Mouse (Mus musculus): Measurements from ENCODE around the gene Tcp10a.
"Not testable (repeated sequence)": the region's sequence is repeated elsewhere in the genome, so short reads cannot be mapped to it uniquely, and the experiment has no call there.

Gene Tcp10a

GRCm38 (mm10) chr17:7324346-7324745, at the start of gene Tcp10a:
Tcp10a (plus strand) TSS chr17:7324646.
- ATAC-seq (ENCODE audit: insufficient number of reproducible peaks, low FRiP score, low TSS enrichment) = not testable (repeated sequence)

GRCm38 (mm10) chr17:7278702-7279242, 45.7 kb upstream of the Tcp10a start:
- no peak for ATAC-seq (ENCODE audit: insufficient number of reproducible peaks, low FRiP score, low TSS enrichment)

- ATAC-seq (ENCODE audit: insufficient number of reproducible peaks, low FRiP score, low TSS enrichment) = no peak
These were observed 45.2 kb upstream of the Tcp10a start for GRCm38 (mm10) chr17:7279251-7279650.

- no peak for ATAC-seq (ENCODE audit: insufficient number of reproducible peaks, low FRiP score, low TSS enrichment)
These were observed 40.0 kb upstream of the Tcp10a start for GRCm38 (mm10) chr17:7284297-7284910.

GRCm38 (mm10) chr17:7285292-7285691, 39.2 kb upstream of the Tcp10a start:
- no peak for ATAC-seq (ENCODE audit: insufficient number of reproducible peaks, low FRiP score, low TSS enrichment)

GRCm38 (mm10) chr17:7286422-7287050, 37.9 kb upstream of the Tcp10a start:
- ATAC-seq (ENCODE audit: insufficient number of reproducible peaks, low FRiP score, low TSS enrichment) = no peak

GRCm38 (mm10) chr17:7292012-7292684, 32.3 kb upstream of the Tcp10a start:
- ATAC-seq (ENCODE audit: insufficient number of reproducible peaks, low FRiP score, low TSS enrichment) = no peak

GRCm38 (mm10) chr17:7306278-7307196, 17.9 kb upstream of the Tcp10a start:
- ATAC-seq (ENCODE audit: insufficient number of reproducible peaks, low FRiP score, low TSS enrichment) = peak; percentile 57; the same call in 1 of the 2 replicates

- ATAC-seq (ENCODE audit: insufficient number of reproducible peaks, low FRiP score, low TSS enrichment) = not testable (repeated sequence)
These were observed 8.6 kb upstream of the Tcp10a start for GRCm38 (mm10) chr17:7315693-7316382.

- not testable (repeated sequence) for ATAC-seq (ENCODE audit: insufficient number of reproducible peaks, low FRiP score, low TSS enrichment)
These were observed 4.7 kb upstream of the Tcp10a start for GRCm38 (mm10) chr17:7319789-7320188.

- not testable (repeated sequence) for ATAC-seq (ENCODE audit: insufficient number of reproducible peaks, low FRiP score, low TSS enrichment)
These were observed 2.0 kb downstream of the Tcp10a start for GRCm38 (mm10) chr17:7326415-7326814.

- ATAC-seq (ENCODE audit: insufficient number of reproducible peaks, low FRiP score, low TSS enrichment) = not testable (repeated sequence)
These were observed 8.3 kb downstream of the Tcp10a start for GRCm38 (mm10) chr17:7332745-7333144.

- not testable (repeated sequence) for ATAC-seq (ENCODE audit: insufficient number of reproducible peaks, low FRiP score, low TSS enrichment)
These were observed 12.9 kb downstream of the Tcp10a start for GRCm38 (mm10) chr17:7337381-7337780.

GRCm38 (mm10) chr17:7348765-7349164, 24.3 kb downstream of the Tcp10a start:
- not testable (repeated sequence) for ATAC-seq (ENCODE audit: insufficient number of reproducible peaks, low FRiP score, low TSS enrichment)

- ATAC-seq (ENCODE audit: insufficient number of reproducible peaks, low FRiP score, low TSS enrichment) = not testable (repeated sequence)
These were observed 28.1 kb downstream of the Tcp10a start, which contains the start of gene Ttll2 for GRCm38 (mm10) chr17:7352596-7352995. Ttll2 (minus strand) TSS chr17:7352696.

- ATAC-seq (ENCODE audit: insufficient number of reproducible peaks, low FRiP score, low TSS enrichment) = not testable (repeated sequence)
These were observed 35.4 kb downstream of the Tcp10a start for GRCm38 (mm10) chr17:7359806-7360205.

GRCm38 (mm10) chr17:7360749-7361465, 36.5 kb downstream of the Tcp10a start:
- peak; percentile 68 for ATAC-seq (ENCODE audit: insufficient number of reproducible peaks, low FRiP score, low TSS enrichment)

- not testable (repeated sequence) for ATAC-seq (ENCODE audit: insufficient number of reproducible peaks, low FRiP score, low TSS enrichment)
These were observed 41.2 kb downstream of the Tcp10a start for GRCm38 (mm10) chr17:7365615-7366014.

- not testable (repeated sequence) for ATAC-seq (ENCODE audit: insufficient number of reproducible peaks, low FRiP score, low TSS enrichment)
These were observed 41.8 kb downstream of the Tcp10a start for GRCm38 (mm10) chr17:7366265-7366664.
